Mouse (Mus musculus): ENCODE measurements at regions not wholly inside any gene's neighbourhood (a gene's known extent, or its start where the extent isn't known, plus 50 kb on each side); places are given as distances from the start of the nearest gene placed in this dataset.

- TF ChIP-seq POLR2A (IDR thresholded peaks at IDR 0.05; ENCODE audit: borderline replicate concordance, extremely low read depth, low read depth, low read length) (no peak), CTCF (IDR thresholded peaks at IDR 0.05; ENCODE audit: insufficient read depth, low read length) (no peak)
Observed at GRCm38 (mm10) chr3:37909008-37909407, 184.7 kb upstream of the Gm5148 start.

Measured in lung, adult 2 months (tissue).